Mouse (Mus musculus): ENCODE results near the gene Plekhh2.

DNA sequence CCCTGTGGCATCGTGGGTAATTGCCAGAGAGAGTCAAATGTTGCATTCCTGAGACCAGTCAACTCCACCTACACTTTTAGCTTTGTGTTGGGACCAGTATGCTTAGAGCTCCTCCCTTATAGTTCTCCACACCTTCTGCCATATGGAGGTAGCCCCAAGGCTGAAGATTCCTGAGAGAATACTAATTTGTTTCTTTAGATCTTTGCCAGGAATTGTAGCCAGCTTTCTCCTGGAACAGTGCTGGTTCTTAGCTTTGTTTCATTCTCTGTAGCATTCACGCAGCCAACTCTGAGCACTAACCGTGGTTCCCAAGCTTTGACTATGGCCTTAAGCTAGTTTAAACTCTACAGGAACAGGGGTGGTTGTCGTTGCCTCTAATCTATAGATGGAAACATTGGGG, 17.7 kb downstream of the Plekhh2 start:
- TF ChIP-seq CTCF (IDR thresholded peaks at IDR 0.05; ENCODE audit: low read depth, low read length): no peak
- TF ChIP-seq POLR2A (IDR thresholded peaks at IDR 0.05; ENCODE audit: extremely low read depth, insufficient read depth, low read length): no peak

All from liver, adult 2 months (tissue).